Mouse (Mus musculus): Measurements from ENCODE around the gene Tmem266. TPM values are rescaled to one million over a fixed set of nuclear protein-coding genes. Genes with fewer than 3 reads are reported as not detected.

The Tmem266 gene
- total RNA-seq (2014; rRNA removed): 7.8 and 8.9 TPM in 2 replicates
- 3.7 and 4.8 TPM in 2 replicates for polyA plus RNA-seq (2015; fragmentation: Nextera tagmentation; extraction: Ambion mirVana)

DNA sequence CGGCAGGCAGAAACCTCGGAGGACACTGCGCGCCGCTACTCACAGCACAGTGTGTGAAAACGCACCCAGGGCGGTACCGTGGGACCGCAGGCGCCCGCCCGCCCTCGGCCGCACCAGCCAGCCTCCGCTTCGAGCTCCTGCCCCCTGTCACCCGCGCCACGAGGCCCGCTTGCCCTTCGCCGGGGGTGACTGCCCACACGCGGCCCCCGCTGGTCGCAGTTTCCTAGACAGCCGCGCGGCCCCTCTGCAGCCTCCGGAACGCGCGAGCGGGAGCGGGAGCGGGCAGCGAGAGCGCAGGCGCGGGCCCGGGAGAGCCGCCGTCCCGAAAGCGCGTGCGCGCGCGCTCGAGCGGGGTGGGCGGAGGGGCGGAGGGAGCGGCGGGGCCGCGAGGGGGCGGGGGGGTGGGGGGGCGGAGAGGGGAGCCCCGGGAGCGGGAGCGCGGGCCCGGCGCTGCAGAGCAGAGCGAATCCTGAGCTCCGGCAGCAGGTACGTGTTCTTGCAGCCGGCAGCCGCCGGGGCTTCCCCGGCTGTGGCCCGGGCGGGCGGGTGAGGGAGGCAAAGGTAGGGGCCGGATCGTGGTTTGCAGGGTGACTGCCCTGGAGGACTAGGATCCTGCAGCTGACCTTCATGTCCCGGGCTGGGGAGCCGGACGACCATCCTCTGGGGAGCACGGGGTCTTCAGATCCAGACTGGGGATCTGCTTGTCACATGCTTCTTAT lies at the start of gene Tmem266, which contains the start of gene Nrg4:
Tmem266 (plus strand) TSS at position 399 of the 719 bp plus-strand sequence.
Nrg4 (minus strand) TSS at position 330 of the 719 bp plus-strand sequence.
- H3K36me3 ChIP-seq (ENCODE audit: insufficient read depth): no peaks in the 10 kb centered on the region
- ATAC-seq (peak; percentile 92), DNase-seq (peak; percentile 93)
- no peaks in the 10 kb centered on the region for H3K9me3 ChIP-seq (ENCODE audit: low read length)
- H3K9ac ChIP-seq: peak within 1 kb of the TSS; percentile 79
- H3K4me1 ChIP-seq (ENCODE audit: insufficient read depth): no peaks in the 10 kb centered on the region
- H3K4me2 ChIP-seq (ENCODE audit: low read depth): peak within 1 kb of the TSS; percentile 67
- H3K27ac ChIP-seq (ENCODE audit: low read depth, low read length): peak within 1 kb of the TSS; percentile 75
- peak within 1 kb of the TSS; percentile 73 for H3K4me3 ChIP-seq (ENCODE audit: low read depth, low read length)
- peaks cover 3% of the 10 kb centered on the region; the same call in 1 of the 2 replicates for H3K27me3 ChIP-seq (ENCODE audit: insufficient read depth, low read length)
- TF ChIP-seq CTCF (IDR thresholded peaks at IDR 0.05; ENCODE audit: low read depth): no peak
- WGBS: 5% methylated on average over 62 of the region's 82 CpGs

GRCm38 (mm10) chr9:55277562-55277961 lies 49.2 kb upstream of the Tmem266 start:
- DNase-seq (no peak), ATAC-seq (no peak)
- TF ChIP-seq CTCF (IDR thresholded peaks at IDR 0.05; ENCODE audit: low read depth): no peak
- H3K4me2 ChIP-seq (ENCODE audit: low read depth): no peak overlapping the region
- no peak overlapping the region for H3K9ac ChIP-seq
- WGBS: 69% methylated on average over 4 of the region's 4 CpGs
- H3K27me3 ChIP-seq (ENCODE audit: insufficient read depth, low read length): no peaks in the 10 kb centered on the region
- no peak overlapping the region for H3K27ac ChIP-seq (ENCODE audit: low read depth, low read length)
- no peak overlapping the region for H3K4me3 ChIP-seq (ENCODE audit: low read depth, low read length)
- no peaks in the 10 kb centered on the region for H3K9me3 ChIP-seq (ENCODE audit: low read length)
- H3K36me3 ChIP-seq (ENCODE audit: insufficient read depth): no peaks in the 10 kb centered on the region
- no peaks in the 10 kb centered on the region for H3K4me1 ChIP-seq (ENCODE audit: insufficient read depth)

DNA sequence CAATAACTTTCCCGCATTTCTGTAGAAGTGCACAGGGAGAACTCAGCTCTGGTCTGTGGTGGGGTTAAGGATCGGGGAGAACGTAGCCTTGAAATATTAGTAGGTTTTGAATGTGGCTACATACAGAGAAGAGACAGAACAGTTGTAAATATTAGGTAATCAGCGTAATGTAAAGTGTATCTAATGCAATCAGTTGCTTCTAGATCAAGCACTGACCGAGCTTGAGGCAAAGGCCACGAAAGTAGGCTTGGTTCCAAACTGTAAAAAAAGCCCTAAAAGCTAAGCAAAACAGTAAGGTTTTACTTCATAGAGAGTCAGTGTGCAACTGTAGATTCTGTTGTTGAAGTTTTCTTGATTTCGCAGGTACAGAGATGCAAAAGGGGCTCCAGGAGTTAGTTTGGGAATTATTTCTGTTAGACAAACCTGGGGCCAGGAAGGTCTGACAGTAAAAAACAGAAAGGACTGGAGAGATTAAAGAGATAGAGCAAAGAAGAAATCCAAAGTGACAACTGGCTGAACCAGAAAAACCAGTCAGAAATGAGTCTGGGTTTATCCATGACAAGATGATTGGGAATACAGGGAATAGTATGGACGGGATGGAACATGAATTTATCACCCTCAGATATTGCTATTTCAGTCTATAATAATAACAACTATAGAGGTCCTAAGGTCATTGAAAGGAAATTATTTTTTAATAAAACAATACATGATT lies 47.4 kb upstream of the Tmem266 start:
- no peaks in the 10 kb centered on the region for H3K9me3 ChIP-seq (ENCODE audit: low read length)
- H3K27me3 ChIP-seq (ENCODE audit: insufficient read depth, low read length): no peaks in the 10 kb centered on the region
- H3K4me2 ChIP-seq (ENCODE audit: low read depth): no peak overlapping the region
- H3K4me1 ChIP-seq (ENCODE audit: insufficient read depth): no peaks in the 10 kb centered on the region
- no peak overlapping the region for H3K4me3 ChIP-seq (ENCODE audit: low read depth, low read length)
- DNase-seq: no peak
- H3K36me3 ChIP-seq (ENCODE audit: insufficient read depth): no peaks in the 10 kb centered on the region
- 91% methylated on average over 8 of the region's 8 CpGs for WGBS
- ATAC-seq: no peak
- no peak overlapping the region for H3K9ac ChIP-seq
- no peak for TF ChIP-seq CTCF (IDR thresholded peaks at IDR 0.05; ENCODE audit: low read depth)
- H3K27ac ChIP-seq (ENCODE audit: low read depth, low read length): no peak overlapping the region

DNA sequence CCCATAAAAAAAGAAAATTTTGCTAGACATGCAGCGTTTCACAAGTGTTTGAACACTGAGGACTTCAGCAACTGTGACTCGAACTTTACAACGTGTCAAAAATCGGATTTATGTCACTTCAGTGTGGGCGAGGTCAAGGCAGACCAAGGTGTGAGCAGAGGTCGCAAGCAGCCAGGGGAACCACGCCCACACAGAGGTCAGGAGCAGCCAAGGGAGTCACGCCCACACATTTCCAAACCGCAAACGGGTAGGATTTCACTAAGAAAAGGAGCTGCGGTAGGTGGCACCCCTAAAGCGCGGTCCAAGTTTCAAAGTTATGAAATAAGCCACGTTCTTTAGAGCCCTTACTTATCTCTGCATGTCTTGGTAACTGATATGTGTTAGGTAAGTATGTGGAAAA lies 43.2 kb upstream of the Tmem266 start:
- 12% methylated on average over 14 of the region's 14 CpGs for WGBS
- H3K4me1 ChIP-seq (ENCODE audit: insufficient read depth): no peaks in the 10 kb centered on the region
- no peak overlapping the region for H3K9ac ChIP-seq
- no peaks in the 10 kb centered on the region for H3K36me3 ChIP-seq (ENCODE audit: insufficient read depth)
- no peaks in the 10 kb centered on the region for H3K9me3 ChIP-seq (ENCODE audit: low read length)
- H3K4me2 ChIP-seq (ENCODE audit: low read depth): no peak overlapping the region
- no peak for TF ChIP-seq CTCF (IDR thresholded peaks at IDR 0.05; ENCODE audit: low read depth)
- H3K4me3 ChIP-seq (ENCODE audit: low read depth, low read length): no peak overlapping the region
- no peak overlapping the region for H3K27ac ChIP-seq (ENCODE audit: low read depth, low read length)
- ATAC-seq (no peak), DNase-seq (no peak)
- no peaks in the 10 kb centered on the region for H3K27me3 ChIP-seq (ENCODE audit: insufficient read depth, low read length)

GRCm38 (mm10) chr9:55285197-55285596 lies 41.5 kb upstream of the Tmem266 start:
- no peaks in the 10 kb centered on the region for H3K4me1 ChIP-seq (ENCODE audit: insufficient read depth)
- H3K9ac ChIP-seq: no peak overlapping the region
- no peak for TF ChIP-seq CTCF (IDR thresholded peaks at IDR 0.05; ENCODE audit: low read depth)
- DNase-seq (no peak), ATAC-seq (no peak)
- H3K4me2 ChIP-seq (ENCODE audit: low read depth): no peak overlapping the region
- no peak overlapping the region for H3K27ac ChIP-seq (ENCODE audit: low read depth, low read length)
- no peaks in the 10 kb centered on the region for H3K9me3 ChIP-seq (ENCODE audit: low read length)
- H3K27me3 ChIP-seq (ENCODE audit: insufficient read depth, low read length): no peaks in the 10 kb centered on the region
- no peak overlapping the region for H3K4me3 ChIP-seq (ENCODE audit: low read depth, low read length)
- H3K36me3 ChIP-seq (ENCODE audit: insufficient read depth): no peaks in the 10 kb centered on the region
- WGBS: 80% methylated on average over 3 of the region's 3 CpGs

DNA sequence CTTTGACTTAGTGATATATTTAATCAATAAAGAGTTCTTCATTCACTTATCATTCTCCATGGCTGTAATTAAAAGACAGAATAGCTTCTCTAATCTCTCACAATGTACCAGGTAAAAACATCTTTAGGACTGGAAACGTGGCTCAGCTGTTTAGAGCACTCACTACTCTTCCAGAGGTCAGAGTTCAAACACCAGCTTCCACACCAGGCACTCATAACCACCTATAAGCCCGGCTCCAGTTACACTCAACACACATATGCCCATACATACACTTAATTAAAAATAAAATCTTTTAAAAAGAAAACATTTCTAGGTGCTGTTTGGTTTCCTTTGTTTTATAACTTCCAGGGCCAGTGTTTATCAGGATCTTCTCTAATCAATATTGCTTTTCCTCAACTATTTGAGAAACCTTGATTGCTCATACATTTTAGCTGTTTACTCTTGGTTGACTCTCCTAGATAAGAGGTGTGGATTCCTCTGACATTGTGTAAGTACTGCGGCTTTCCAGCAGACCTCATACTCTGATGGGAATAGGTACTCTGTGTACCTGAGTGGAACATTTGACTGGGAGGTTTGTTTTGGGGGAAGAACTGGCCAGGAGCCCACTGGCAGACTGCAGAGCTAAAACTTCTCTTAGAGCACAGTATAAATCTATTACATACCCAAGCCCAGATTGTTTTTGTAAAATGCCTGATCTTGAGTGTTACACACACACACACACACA lies 37.1 kb upstream of the Tmem266 start:
- Histone ChIP-seq H3K4me2 (ENCODE audit: low read depth) (no peak overlapping the region), H3K9me3 (ENCODE audit: low read length) (no peaks in the 10 kb centered on the region), H3K9ac (no peak overlapping the region), H3K4me3 (ENCODE audit: low read depth, low read length) (no peak overlapping the region), H3K36me3 (ENCODE audit: insufficient read depth) (no peaks in the 10 kb centered on the region), H3K27me3 (ENCODE audit: insufficient read depth, low read length) (no peaks in the 10 kb centered on the region), H3K27ac (ENCODE audit: low read depth, low read length) (no peak overlapping the region), H3K4me1 (ENCODE audit: insufficient read depth) (no peaks in the 10 kb centered on the region)
- ATAC-seq: no peak
- DNase-seq: no peak
- no peak for TF ChIP-seq CTCF (IDR thresholded peaks at IDR 0.05; ENCODE audit: low read depth)
- 75% methylated on average over 3 of the region's 3 CpGs for WGBS
